Mouse (Mus musculus): ENCODE measurements around the gene Olfr221. TPM values are rescaled to one million over a fixed set of nuclear protein-coding genes. Genes with fewer than 3 reads are reported as not detected.

Olfr221 gene
- polyA plus RNA-seq, 1 experiment from 2014 or later, result not detected

- no peak overlapping the region for H3K4me3 ChIP-seq (ENCODE audit: low read depth, low read length)
- WGBS (ENCODE audit: insufficient replicate concordance), result 84% methylated on average over 8 of the region's 8 CpGs
- no peak overlapping the region for H3K9ac ChIP-seq (replicated peaks)
- TF ChIP-seq EP300 (IDR thresholded peaks at IDR 0.05; ENCODE audit: low read depth) (no peak), CTCF (IDR thresholded peaks at IDR 0.05; ENCODE audit: low read depth) (no peak)
- peaks cover 11% of the 10 kb centered on the region; the same call in 1 of the 2 replicates for H3K36me3 ChIP-seq (replicated peaks; ENCODE audit: insufficient read depth, low read length)
- no peaks in the 10 kb centered on the region for H3K9me3 ChIP-seq (ENCODE audit: low read length)
- peaks cover 25% of the 10 kb centered on the region for H3K4me1 ChIP-seq (ENCODE audit: insufficient read depth)
- H3K27ac ChIP-seq (ENCODE audit: low read depth), result 0 out of 2 replicates have a peak overlapping the region, but pooled peaks have one; percentile 2
- ATAC-seq (no peak), DNase-seq (no peak)
- H3K4me2 ChIP-seq (ENCODE audit: low read depth, low read length), result no peak overlapping the region
- H3K27me3 ChIP-seq (ENCODE audit: insufficient read depth, low read length), result no peaks in the 10 kb centered on the region
Measured at GRCm38 (mm10) chr14:52013021-52013610, 29.1 kb downstream of the Olfr221 start.

- Histone ChIP-seq H3K36me3 (replicated peaks; ENCODE audit: insufficient read depth, low read length) (peaks cover 13% of the 10 kb centered on the region; the same call in 1 of the 2 replicates), H3K4me3 (ENCODE audit: low read depth, low read length) (no peak overlapping the region), H3K9ac (replicated peaks) (no peak overlapping the region), H3K9me3 (ENCODE audit: low read length) (no peaks in the 10 kb centered on the region), H3K27ac (ENCODE audit: low read depth) (no peak overlapping the region), H3K4me1 (ENCODE audit: insufficient read depth) (peaks cover 25% of the 10 kb centered on the region), H3K4me2 (ENCODE audit: low read depth, low read length) (no peak overlapping the region), H3K27me3 (ENCODE audit: insufficient read depth, low read length) (no peaks in the 10 kb centered on the region)
- WGBS (ENCODE audit: insufficient replicate concordance), result 90% methylated on average over 5 of the region's 5 CpGs
- DNase-seq (no peak), ATAC-seq (no peak)
- TF ChIP-seq EP300 (IDR thresholded peaks at IDR 0.05; ENCODE audit: low read depth) (no peak), CTCF (IDR thresholded peaks at IDR 0.05; ENCODE audit: low read depth) (no peak)
Measured at GRCm38 (mm10) chr14:52012553-52012952, 29.7 kb downstream of the Olfr221 start.

GRCm38 (mm10) chr14:52012085-52012484 lies 30.2 kb downstream of the Olfr221 start:
- ATAC-seq (no peak), DNase-seq (no peak)
- peaks cover 25% of the 10 kb centered on the region for H3K4me1 ChIP-seq (ENCODE audit: insufficient read depth)
- peaks cover 16% of the 10 kb centered on the region for H3K36me3 ChIP-seq (replicated peaks; ENCODE audit: insufficient read depth, low read length)
- TF ChIP-seq EP300 (IDR thresholded peaks at IDR 0.05; ENCODE audit: low read depth) (no peak), CTCF (IDR thresholded peaks at IDR 0.05; ENCODE audit: low read depth) (no peak)
- H3K27me3 ChIP-seq (ENCODE audit: insufficient read depth, low read length), result no peaks in the 10 kb centered on the region
- H3K4me3 ChIP-seq (ENCODE audit: low read depth, low read length), result no peak overlapping the region
- H3K4me2 ChIP-seq (ENCODE audit: low read depth, low read length), result no peak overlapping the region
- WGBS (ENCODE audit: insufficient replicate concordance), result 78% methylated on average over 4 of the region's 4 CpGs
- no peaks in the 10 kb centered on the region for H3K9me3 ChIP-seq (ENCODE audit: low read length)
- H3K9ac ChIP-seq (replicated peaks), result no peak overlapping the region
- H3K27ac ChIP-seq (ENCODE audit: low read depth), result no peak overlapping the region

- WGBS (ENCODE audit: insufficient replicate concordance), result 77% methylated on average over 1 of the region's 1 CpGs
- H3K9ac ChIP-seq (replicated peaks), result no peak overlapping the region
- peaks cover 25% of the 10 kb centered on the region for H3K4me1 ChIP-seq (ENCODE audit: insufficient read depth)
- H3K27me3 ChIP-seq (ENCODE audit: insufficient read depth, low read length), result no peaks in the 10 kb centered on the region
- H3K4me2 ChIP-seq (ENCODE audit: low read depth, low read length), result no peak overlapping the region
- peaks cover 18% of the 10 kb centered on the region for H3K36me3 ChIP-seq (replicated peaks; ENCODE audit: insufficient read depth, low read length)
- TF ChIP-seq CTCF (IDR thresholded peaks at IDR 0.05; ENCODE audit: low read depth) (no peak), EP300 (IDR thresholded peaks at IDR 0.05; ENCODE audit: low read depth) (no peak)
- DNase-seq (no peak), ATAC-seq (no peak)
- H3K4me3 ChIP-seq (ENCODE audit: low read depth, low read length), result no peak overlapping the region
- no peaks in the 10 kb centered on the region for H3K9me3 ChIP-seq (ENCODE audit: low read length)
- H3K27ac ChIP-seq (ENCODE audit: low read depth), result no peak overlapping the region
Measured at GRCm38 (mm10) chr14:52011683-52012082, 30.6 kb downstream of the Olfr221 start.

- no peak for DNase-seq
- H3K9ac ChIP-seq (replicated peaks), result no peak overlapping the region
Measured at GRCm38 (mm10) chr14:52010446-52011111, 31.7 kb downstream of the Olfr221 start.

GRCm38 (mm10) chr14:52009841-52010240 lies 32.4 kb downstream of the Olfr221 start:
- Histone ChIP-seq H3K9me3 (ENCODE audit: low read length) (no peaks in the 10 kb centered on the region), H3K27me3 (ENCODE audit: insufficient read depth, low read length) (no peaks in the 10 kb centered on the region), H3K4me1 (ENCODE audit: insufficient read depth) (peaks cover 8% of the 10 kb centered on the region), H3K9ac (replicated peaks) (no peak overlapping the region), H3K4me2 (ENCODE audit: low read depth, low read length) (no peak overlapping the region), H3K27ac (ENCODE audit: low read depth) (no peak overlapping the region), H3K36me3 (replicated peaks; ENCODE audit: insufficient read depth, low read length) (peaks cover 28% of the 10 kb centered on the region), H3K4me3 (ENCODE audit: low read depth, low read length) (no peak overlapping the region)
- TF ChIP-seq EP300 (IDR thresholded peaks at IDR 0.05; ENCODE audit: low read depth), result no peak
- no peak for TF ChIP-seq CTCF (IDR thresholded peaks at IDR 0.05; ENCODE audit: low read depth)
- DNase-seq (no peak), ATAC-seq (no peak)
- 89% methylated on average over 6 of the region's 6 CpGs for WGBS (ENCODE audit: insufficient replicate concordance)

More at GRCm38 (mm10) chr14:52010446-52011111, 31.7 kb downstream of the Olfr221 start:
- no peaks in the 10 kb centered on the region for H3K9me3 ChIP-seq (ENCODE audit: low read length)
- no peak overlapping the region for H3K4me3 ChIP-seq (ENCODE audit: low read depth, low read length)
- no peak overlapping the region for H3K4me2 ChIP-seq (ENCODE audit: low read depth, low read length)
- no peak for ATAC-seq
- WGBS (ENCODE audit: insufficient replicate concordance), result 47% methylated on average over 9 of the region's 9 CpGs
- TF ChIP-seq CTCF (IDR thresholded peaks at IDR 0.05; ENCODE audit: low read depth) (no peak), EP300 (IDR thresholded peaks at IDR 0.05; ENCODE audit: low read depth) (no peak)
- peaks cover 14% of the 10 kb centered on the region for H3K4me1 ChIP-seq (ENCODE audit: insufficient read depth)
- no peaks in the 10 kb centered on the region for H3K27me3 ChIP-seq (ENCODE audit: insufficient read depth, low read length)
- no peak overlapping the region for H3K27ac ChIP-seq (ENCODE audit: low read depth)
- H3K36me3 ChIP-seq (replicated peaks; ENCODE audit: insufficient read depth, low read length), result peaks cover 27% of the 10 kb centered on the region

All from liver, postnatal 0 days (tissue).